Mouse (Mus musculus) bone marrow, adult 2 months (tissue): Measurements from ENCODE around the gene Spdye4c. TPM values are rescaled to one million over a fixed set of nuclear protein-coding genes. Genes with fewer than 3 reads are reported as not detected.

ENCODE experiments used
- H3K27ac ChIP-seq: fragments of 200-500 bp; 2 replicates; pipeline ENCODE4 v1.5.1; 2012; ENCODE audit warnings: low read depth, mild to moderate bottlenecking, control low read depth, inconsistent platforms, low read length; ENCODE audit not compliant: control insufficient read depth, poor library complexity, insufficient read depth
- H3K4me1 ChIP-seq: fragments of 200-500 bp; 2 replicates; pipeline ENCODE4 v1.6.1; 2011; ENCODE audit warnings: low read length; ENCODE audit not compliant: control insufficient read depth, insufficient read depth
- H3K4me3 ChIP-seq: fragments of 200-500 bp; replicated peaks from 2 replicates; pipeline ENCODE3; 2011; ENCODE audit warnings: mild to moderate bottlenecking, low read depth, low read length, control low read depth; ENCODE audit not compliant: control insufficient read depth
- CTCF ChIP-seq: fragments of 200-500 bp; IDR thresholded peaks from 2 replicates; pipeline ENCODE4 v1.5.1; 2011; ENCODE audit warnings: low read length, control low read depth; ENCODE audit not compliant: control insufficient read depth, insufficient read depth
- POLR2A ChIP-seq: fragments of 200-500 bp; IDR thresholded peaks from 2 replicates; pipeline ENCODE4 v1.6.1; 2011; ENCODE audit warnings: low read depth, mild to moderate bottlenecking, control low read depth, low read length, borderline replicate concordance; ENCODE audit not compliant: control insufficient read depth
- WGBS: fragments of 180-500 bp; shearing (Covaris S2); methylation state at CpG from one replicate; pipeline ENCODE4 v1.1.7; 2018; 5-methylcytosine and 5-hydroxymethylcytosine counted together
- polyA plus RNA-seq: library from polyadenylated mRNA; stranded (reverse); fragments of >200 nt; gene quantifications from 2 replicates; pipeline ENCODE4 v1.2.4, GENCODE M21; 2011; ENCODE audit warnings: low replicate concordance; ENCODE audit not compliant: missing spikeins, insufficient read depth, insufficient read length

Spdye4c gene
- polyA plus RNA-seq, 1 experiment, result not detected

- H3K4me1 ChIP-seq, result no peaks in the 10 kb centered on the region
- TF ChIP-seq CTCF, result no peak
- no peak for TF ChIP-seq POLR2A
- no peak overlapping the region for H3K27ac ChIP-seq
- 62% methylated on average over 1 of the region's 1 CpGs for WGBS
- H3K4me3 ChIP-seq, result no peak overlapping the region
Observed at GRCm38 (mm10) chr2:128620578-128620977, 29.6 kb downstream of the Spdye4c start.

Other genes with a start within 250 kb of the Spdye4c start
- gene Anapc1, start 96.2 kb downstream of the Spdye4c start, polyA plus RNA-seq, result 20.3 and 26.7 TPM in 2 replicates
- gene Mertk, start 107.7 kb downstream of the Spdye4c start, polyA plus RNA-seq, result 2.8 and 4.9 TPM in 2 replicates
- gene Tmem87b, start 226.9 kb downstream of the Spdye4c start, polyA plus RNA-seq, result 5.1 and 7.7 TPM in 2 replicates